Mouse (Mus musculus) hindbrain, embryonic 15.5 days (tissue): Measurements from ENCODE around the gene Actr6. TPM values are rescaled to one million over a fixed set of nuclear protein-coding genes. Genes with fewer than 3 reads are reported as not detected.
"Not testable (repeated sequence)": the region's sequence is repeated elsewhere in the genome, so short reads cannot be mapped to it uniquely, and the experiment has no call there.

ENCODE experiments used
- ATAC-seq: fragments of 200-750 bp; cut with Nextera tagmentation; 2 replicates; pipeline ENCODE4 v1.8.0; 2017; ENCODE audit warnings: low read depth, moderate number of reproducible peaks, moderate TSS enrichment; ENCODE audit not compliant: low FRiP score
- H3K27ac ChIP-seq: fragments of 300-500 bp; sonication (generic); replicated peaks from 2 replicates; pipeline ENCODE4 v1.5.1; 2015; ENCODE audit warnings: mild to moderate bottlenecking, inconsistent platforms
- H3K27me3 ChIP-seq: fragments of 300-500 bp; sonication (generic); 2 replicates; pipeline ENCODE4 v1.6.1; 2015; ENCODE audit warnings: control low read depth, inconsistent platforms
- H3K36me3 ChIP-seq: fragments of 300-500 bp; sonication (generic); 2 replicates; pipeline ENCODE4 v1.6.1; 2015; ENCODE audit warnings: control low read depth, inconsistent platforms
- H3K4me1 ChIP-seq: fragments of 300-500 bp; sonication (generic); replicated peaks from 2 replicates; pipeline ENCODE4 v1.6.1; 2015; ENCODE audit warnings: control low read depth, inconsistent platforms
- H3K4me2 ChIP-seq: fragments of 300-500 bp; sonication (generic); 2 replicates; pipeline ENCODE4 v1.6.1; 2015; ENCODE audit warnings: moderate library complexity, mild to moderate bottlenecking, inconsistent platforms
- H3K4me3 ChIP-seq: fragments of 300-500 bp; sonication (generic); 2 replicates; pipeline ENCODE4 v1.5.1; 2015; ENCODE audit warnings: mild to moderate bottlenecking, inconsistent platforms
- H3K9ac ChIP-seq: fragments of 300-500 bp; sonication (generic); 2 replicates; pipeline ENCODE4 v1.6.1; 2015; ENCODE audit warnings: inconsistent platforms
- H3K9me3 ChIP-seq: fragments of 300-500 bp; sonication (generic); 2 replicates; pipeline ENCODE4 v1.6.1; 2016; ENCODE audit warnings: control low read depth, inconsistent platforms
- WGBS: fragments of 180-500 bp; shearing (Covaris S2); methylation state at CpG from one replicate; pipeline ENCODE4 v1.1.7; 2015; 5-methylcytosine and 5-hydroxymethylcytosine counted together
- polyA plus RNA-seq: library from polyadenylated mRNA; unstranded; fragments of >200 nt; fragmentation: Nextera tagmentation; extraction: Ambion mirVana; gene quantifications from 2 replicates; pipeline ENCODE4 v1.2.1, GENCODE M21; 2015

Gene Actr6
- polyA plus RNA-seq, 1 experiment from 2014 or later: 46.5 TPM

- ATAC-seq: no peak
- Histone ChIP-seq H3K4me2 (peak overlapping the region; percentile 76), H3K36me3 (peaks cover under 1% of the 10 kb centered on the region; the same call in 1 of the 2 replicates), H3K27ac (peak overlapping the region; percentile 83), H3K4me1 (peaks cover 19% of the 10 kb centered on the region), H3K27me3 (no peaks in the 10 kb centered on the region; the same call in 1 of the 2 replicates), H3K9me3 (no peaks in the 10 kb centered on the region), H3K4me3 (peak overlapping the region; percentile 64), H3K9ac (peak overlapping the region; percentile 55)
- 15% methylated on average over 5 of the region's 5 CpGs for WGBS
Observed at GRCm38 (mm10) chr10:89731341-89731740, 754 bp downstream of the Actr6 start.

- H3K36me3 ChIP-seq: peaks cover 10% of the 10 kb centered on the region
- no peaks in the 10 kb centered on the region for H3K9me3 ChIP-seq
- 91% methylated on average over 6 of the region's 6 CpGs for WGBS
- no peak overlapping the region for H3K4me3 ChIP-seq
- ATAC-seq: no peak
- H3K27ac ChIP-seq: no peak overlapping the region
- no peak overlapping the region for H3K9ac ChIP-seq
- H3K4me2 ChIP-seq: no peak overlapping the region
- H3K27me3 ChIP-seq: no peaks in the 10 kb centered on the region; the same call in 1 of the 2 replicates
- peaks cover 19% of the 10 kb centered on the region for H3K4me1 ChIP-seq
Observed at GRCm38 (mm10) chr10:89730386-89730785, 1.7 kb downstream of the Actr6 start.

- no peak overlapping the region for H3K4me2 ChIP-seq
- no peak overlapping the region for H3K4me3 ChIP-seq
- no peak for ATAC-seq
- no peak overlapping the region for H3K9ac ChIP-seq
- H3K27ac ChIP-seq: no peak overlapping the region
- H3K4me1 ChIP-seq: no peaks in the 10 kb centered on the region
- no peaks in the 10 kb centered on the region for H3K27me3 ChIP-seq
- no peaks in the 10 kb centered on the region for H3K9me3 ChIP-seq
- peaks cover 28% of the 10 kb centered on the region for H3K36me3 ChIP-seq
- WGBS: 90% methylated on average over 14 of the region's 14 CpGs
Observed at GRCm38 (mm10) chr10:89722247-89723195, 9.6 kb downstream of the Actr6 start.

GRCm38 (mm10) chr10:89720796-89721195 is 11.3 kb downstream of the Actr6 start:
- ATAC-seq: no peak

GRCm38 (mm10) chr10:89720252-89720651 is 11.8 kb downstream of the Actr6 start:
- no peaks in the 10 kb centered on the region for H3K9me3 ChIP-seq
- H3K27ac ChIP-seq: no peak overlapping the region
- no peaks in the 10 kb centered on the region for H3K4me1 ChIP-seq
- peaks cover 26% of the 10 kb centered on the region for H3K36me3 ChIP-seq
- H3K4me2 ChIP-seq: no peak overlapping the region
- no peak overlapping the region for H3K9ac ChIP-seq
- H3K27me3 ChIP-seq: no peaks in the 10 kb centered on the region
- no peak overlapping the region for H3K4me3 ChIP-seq
- no peak for ATAC-seq

More at GRCm38 (mm10) chr10:89720796-89721195, 11.3 kb downstream of the Actr6 start:
- H3K27me3 ChIP-seq: no peaks in the 10 kb centered on the region
- no peak overlapping the region for H3K4me2 ChIP-seq
- no peak overlapping the region for H3K4me3 ChIP-seq
- 92% methylated on average over 3 of the region's 3 CpGs for WGBS
- H3K27ac ChIP-seq: no peak overlapping the region
- no peak overlapping the region for H3K9ac ChIP-seq
- H3K9me3 ChIP-seq: no peaks in the 10 kb centered on the region
- H3K36me3 ChIP-seq: peaks cover 26% of the 10 kb centered on the region
- no peaks in the 10 kb centered on the region for H3K4me1 ChIP-seq

- Histone ChIP-seq H3K4me2 (no peak overlapping the region), H3K4me1 (no peaks in the 10 kb centered on the region), H3K27ac (no peak overlapping the region), H3K4me3 (no peak overlapping the region), H3K27me3 (no peaks in the 10 kb centered on the region), H3K9me3 (no peaks in the 10 kb centered on the region), H3K36me3 (peaks cover 49% of the 10 kb centered on the region), H3K9ac (no peak overlapping the region)
- WGBS: 94% methylated on average over 10 of the region's 10 CpGs
- no peak for ATAC-seq
Observed at GRCm38 (mm10) chr10:89714910-89715309, 17.2 kb downstream of the Actr6 start.

- H3K36me3 ChIP-seq: peaks cover 26% of the 10 kb centered on the region
- H3K9ac ChIP-seq: no peak overlapping the region
- no peaks in the 10 kb centered on the region for H3K4me1 ChIP-seq
- peak overlapping the region; percentile 11; the same call in 1 of the 2 replicates for H3K4me2 ChIP-seq
- H3K9me3 ChIP-seq: no peaks in the 10 kb centered on the region
- 30% methylated on average over 10 of the region's 10 CpGs for WGBS
- no peak overlapping the region for H3K27ac ChIP-seq
- no peak for ATAC-seq
- H3K4me3 ChIP-seq: 0 out of 2 replicates have a peak overlapping the region, but pooled peaks have one; percentile 2
- H3K27me3 ChIP-seq: no peaks in the 10 kb centered on the region
Observed at GRCm38 (mm10) chr10:89708720-89709119, 23.4 kb downstream of the Actr6 start.

GRCm38 (mm10) chr10:89707397-89707796 is 24.7 kb downstream of the Actr6 start:
- no peak overlapping the region for H3K9ac ChIP-seq
- peaks cover 13% of the 10 kb centered on the region for H3K36me3 ChIP-seq
- no peaks in the 10 kb centered on the region for H3K9me3 ChIP-seq
- H3K4me1 ChIP-seq: no peaks in the 10 kb centered on the region
- no peak overlapping the region for H3K4me2 ChIP-seq
- no peak overlapping the region for H3K27ac ChIP-seq
- no peaks in the 10 kb centered on the region for H3K27me3 ChIP-seq
- H3K4me3 ChIP-seq: no peak overlapping the region
- ATAC-seq: no peak
- 80% methylated on average over 3 of the region's 3 CpGs for WGBS

- no peak overlapping the region for H3K9ac ChIP-seq
- WGBS: 48% methylated on average over 5 of the region's 5 CpGs
- H3K9me3 ChIP-seq: no peaks in the 10 kb centered on the region
- H3K27ac ChIP-seq: no peak overlapping the region
- H3K4me3 ChIP-seq: no peak overlapping the region
- no peaks in the 10 kb centered on the region for H3K36me3 ChIP-seq
- no peak overlapping the region for H3K4me2 ChIP-seq
- no peaks in the 10 kb centered on the region for H3K4me1 ChIP-seq
- no peak for ATAC-seq
- no peaks in the 10 kb centered on the region for H3K27me3 ChIP-seq
Observed at GRCm38 (mm10) chr10:89703042-89703441, 29.1 kb downstream of the Actr6 start.

- WGBS: 98% methylated on average over 3 of the region's 3 CpGs
- no peaks in the 10 kb centered on the region for H3K27me3 ChIP-seq
- H3K36me3 ChIP-seq: no peaks in the 10 kb centered on the region
- H3K4me3 ChIP-seq: no peak overlapping the region
- no peak overlapping the region for H3K9ac ChIP-seq
- no peak for ATAC-seq
- H3K9me3 ChIP-seq: no peaks in the 10 kb centered on the region
- no peak overlapping the region for H3K4me2 ChIP-seq
- no peak overlapping the region for H3K27ac ChIP-seq
- no peaks in the 10 kb centered on the region for H3K4me1 ChIP-seq
Observed at GRCm38 (mm10) chr10:89697956-89698355, 34.1 kb downstream of the Actr6 start.

- H3K9me3 ChIP-seq, H3K9ac ChIP-seq, H3K4me3 ChIP-seq, H3K27me3 ChIP-seq, H3K27ac ChIP-seq, H3K36me3 ChIP-seq, ATAC-seq, H3K4me1 ChIP-seq, H3K4me2 ChIP-seq: not testable (repeated sequence)
- 69% methylated on average over 2 of the region's 2 CpGs for WGBS
Observed at GRCm38 (mm10) chr10:89696270-89696669, 35.8 kb downstream of the Actr6 start.

GRCm38 (mm10) chr10:89695194-89695911 is 36.7 kb downstream of the Actr6 start:
- no peaks in the 10 kb centered on the region for H3K36me3 ChIP-seq
- H3K4me3 ChIP-seq: no peak overlapping the region
- WGBS: 87% methylated on average over 20 of the region's 20 CpGs
- no peak overlapping the region for H3K4me2 ChIP-seq
- no peak overlapping the region for H3K9ac ChIP-seq
- H3K4me1 ChIP-seq: no peaks in the 10 kb centered on the region
- no peaks in the 10 kb centered on the region for H3K9me3 ChIP-seq
- H3K27me3 ChIP-seq: no peaks in the 10 kb centered on the region
- ATAC-seq: no peak
- no peak overlapping the region for H3K27ac ChIP-seq
